In genomic region chr10:79527453-79527845, GRCm38 (mm10) we compare ENCODE assay signal across 21 mouse cellular contexts. TPM values are rescaled to one million over a fixed set of nuclear protein-coding genes. Genes with fewer than 3 reads are reported as not detected.
"Had no signal": no experiment of that assay in that cellular context is flagged by ENCODE, and none has a peak within 500 bp of the region (broad histone marks: within the 10 kb centered on the region; RNA-seq: fewer than 3 reads in every experiment).

No protein-coding gene starts in this region.

- H3K4me1 ChIP-seq: midbrain, embryonic 15.5 days had no signal

- H3K27me3 ChIP-seq: kidney, embryonic 15.5 days; liver, embryonic 12.5 days; midbrain, embryonic 15.5 days; neural tube, embryonic 12.5 days; stomach, embryonic 15.5 days had no signal

- H3K4me2 ChIP-seq: kidney, embryonic 15.5 days; liver, embryonic 12.5 days; midbrain, embryonic 11.5 days; midbrain, embryonic 15.5 days; neural tube, embryonic 12.5 days; stomach, embryonic 15.5 days had no signal

- H3K9me3 ChIP-seq: kidney, embryonic 15.5 days; liver, embryonic 12.5 days; megakaryocyte, embryonic 14.5 days; midbrain, embryonic 15.5 days; neural tube, embryonic 12.5 days; stomach, embryonic 15.5 days had no signal

- H3K9ac ChIP-seq: kidney, embryonic 15.5 days; liver, embryonic 12.5 days; midbrain, embryonic 15.5 days; neural tube, embryonic 12.5 days; stomach, embryonic 15.5 days had no signal

- H3K4me3 ChIP-seq: kidney, embryonic 15.5 days; liver, embryonic 12.5 days; megakaryocyte, embryonic 14.5 days; midbrain, embryonic 15.5 days; neural tube, embryonic 12.5 days; stomach, embryonic 15.5 days had no signal

- DNase-seq: kidney, postnatal 14 days; layer of hippocampus, adult 9-11 months; layer of hippocampus, postnatal 36 days; thymus, postnatal 4 days had no signal

- H3K27ac ChIP-seq: kidney, embryonic 15.5 days; liver, embryonic 12.5 days; macrophage; midbrain, embryonic 15.5 days; neural tube, embryonic 12.5 days; stomach, embryonic 15.5 days had no signal

- H3K36me3 ChIP-seq: midbrain, embryonic 15.5 days had no signal

- ATAC-seq: liver, embryonic 12.5 days; midbrain, embryonic 15.5 days had no signal

RNA-seq across cellular contexts. Expression of gene Vmn2r83, which starts 58.9 kb away (rescaled TPM):
- total RNA-seq: layer of hippocampus, adult 18-20 months; layer of hippocampus, postnatal 36 days; left cerebral cortex, postnatal 36 days; monocyte, adult 5-6 weeks had no signal
- polyA plus RNA-seq: kidney, adult 2 months; kidney, embryonic 15.5 days; limb, embryonic 14.5 days; liver, embryonic 12.5 days; liver, embryonic 16.5 days; lung, postnatal 0 days; macrophage; midbrain, embryonic 11.5 days; midbrain, embryonic 15.5 days; neural tube, embryonic 12.5 days; stomach, embryonic 15.5 days; thymus, postnatal 0 days had no signal

RNA-seq across cellular contexts. Expression of gene Theg, which starts 59.7 kb away (rescaled TPM):
- total RNA-seq: monocyte, adult 5-6 weeks; neutrophil, adult 5-6 weeks had no signal
- polyA plus RNA-seq: kidney, adult 2 months; kidney, embryonic 15.5 days; limb, embryonic 14.5 days; liver, embryonic 12.5 days; liver, embryonic 16.5 days; lung, postnatal 0 days; macrophage; midbrain, embryonic 11.5 days; midbrain, embryonic 15.5 days; neural tube, embryonic 12.5 days; stomach, embryonic 15.5 days; thymus, postnatal 0 days had no signal
